Mouse (Mus musculus): ENCODE results near the gene Zmynd15.

- no peak for TF ChIP-seq CTCF (IDR thresholded peaks at IDR 0.05; ENCODE audit: borderline replicate concordance, control insufficient read depth, extremely low read depth, insufficient read depth, low read length, poor library complexity)
- TF ChIP-seq POLR2A (IDR thresholded peaks at IDR 0.05; ENCODE audit: control insufficient read depth, extremely low read depth, insufficient read depth, low read length, poor library complexity), result no peak
Measured at GRCm38 (mm10) chr11:70444667-70445066, 14.6 kb upstream of the Zmynd15 start.
